Mouse (Mus musculus): ENCODE results near the gene Gm49405. TPM values are rescaled to one million over a fixed set of nuclear protein-coding genes. Genes with fewer than 3 reads are reported as not detected.

Gm49405 gene
- 1 to 10 TPM; 1.2 to 4.0 TPM for polyA plus RNA-seq (2017; shearing (Covaris generic))

GRCm38 (mm10) chr19:4000119-4000900, at the start of gene Gm49405, which contains the start of gene Nudt8:
Gene Gm49405 (plus strand): TSS chr19:4000626.
Gene Nudt8 (plus strand): TSS chr19:4000580.

GRCm38 (mm10) chr19:3958470-3958869, 42.0 kb upstream of the Gm49405 start, which contains the start of gene Aldh3b3:
Gene Aldh3b3 (plus strand): TSS chr19:3958645.

GRCm38 (mm10) chr19:3972229-3972628, 28.2 kb upstream of the Gm49405 start, which contains the start of gene Aldh3b2:
Gene Aldh3b2 (plus strand): TSS chr19:3972328.

GRCm38 (mm10) chr19:3986334-3986733, 14.1 kb upstream of the Gm49405 start, which contains the start of gene Acy3:
Gene Acy3 (plus strand): TSS chr19:3986570.

GRCm38 (mm10) chr19:3992416-3992815, 8.0 kb upstream of the Gm49405 start, which contains the start of gene Tbx10:
Gene Tbx10 (plus strand): TSS chr19:3992752.

GRCm38 (mm10) chr19:4003112-4003511, 2.7 kb downstream of the Gm49405 start, which contains the start of gene Doc2g:
Gene Doc2g (plus strand): TSS chr19:4003313.

GRCm38 (mm10) chr19:4012432-4013022, 12.1 kb downstream of the Gm49405 start, which contains the start of gene Ndufv1:
Gene Ndufv1 (minus strand): TSS chr19:4012806.

GRCm38 (mm10) chr19:4037788-4038232, 37.4 kb downstream of the Gm49405 start, which contains the start of gene Gstp1:
Gene Gstp1 (minus strand): TSS chr19:4037985.

GRCm38 (mm10) chr19:4045966-4046865, 45.8 kb downstream of the Gm49405 start, which contains the start of gene Gstp2:
Gene Gstp2 (minus strand): TSS chr19:4046023.

Other genes starting within 250 kb of the Gm49405 start
- gene Kmt5b, start 233.2 kb upstream of the Gm49405 start, polyA plus RNA-seq (2017; shearing (Covaris generic)): 10 to 100 TPM; 84.1 to 84.2 TPM
- 10 to 100 TPM; 15.3 to 18.1 TPM for gene Chka, start 148.9 kb upstream of the Gm49405 start, polyA plus RNA-seq (2017; shearing (Covaris generic))
- 10 to 100 TPM; 69.0 to 87.5 TPM for gene Tcirg1, start 93.5 kb upstream of the Gm49405 start, polyA plus RNA-seq (2017; shearing (Covaris generic))
- 100 to 1,000 TPM; 135 to 181 TPM for gene Ndufs8, start 87.9 kb upstream of the Gm49405 start, polyA plus RNA-seq (2017; shearing (Covaris generic))
- under 1 TPM; 0.34 to 0.40 TPM for gene Aldh3b1, start 70.8 kb upstream of the Gm49405 start, polyA plus RNA-seq (2017; shearing (Covaris generic))
- 10 to 100 TPM; 45.3 to 51.4 TPM for gene Unc93b1, start 65.4 kb upstream of the Gm49405 start, polyA plus RNA-seq (2017; shearing (Covaris generic))
- gene Aldh3b3, start 42.0 kb upstream of the Gm49405 start, polyA plus RNA-seq (2017; shearing (Covaris generic)): under 1 TPM; 0.24 to 0.86 TPM
- under 1 TPM in 1 of 2 experiments, not detected in 1; 0.20 TPM for gene Aldh3b2, start 28.3 kb upstream of the Gm49405 start, polyA plus RNA-seq (2017; shearing (Covaris generic))
- under 1 TPM in 1 of 2 experiments, not detected in 1; 0.36 TPM for gene Acy3, start 14.1 kb upstream of the Gm49405 start, polyA plus RNA-seq (2017; shearing (Covaris generic))
- gene Tbx10, start 7.9 kb upstream of the Gm49405 start, polyA plus RNA-seq (2017; shearing (Covaris generic)): 1 to 10 TPM in 1 of 2 experiments, not detected in 1; 1.2 TPM
- 10 to 100 TPM; 14.8 to 15.3 TPM for gene Nudt8, start within 50 bp of the Gm49405 start, polyA plus RNA-seq (2017; shearing (Covaris generic))
- gene Doc2g, start 2.7 kb downstream of the Gm49405 start, polyA plus RNA-seq (2017; shearing (Covaris generic)): 1 to 10 TPM in 1 of 2 experiments, under 1 TPM in 1; 0.68 to 4.7 TPM
- 100 to 1,000 TPM; 152 to 159 TPM for gene Ndufv1, start 12.2 kb downstream of the Gm49405 start, polyA plus RNA-seq (2017; shearing (Covaris generic))
- gene Gstp1, start 37.4 kb downstream of the Gm49405 start, polyA plus RNA-seq (2017; shearing (Covaris generic)): 100 to 1,000 TPM; 537 to 539 TPM
- 10 to 100 TPM in 1 of 2 experiments, 1 to 10 TPM in 1; 3.0 to 16.9 TPM for gene Gstp2, start 45.4 kb downstream of the Gm49405 start, polyA plus RNA-seq (2017; shearing (Covaris generic))
- gene Gstp3, start 58.9 kb downstream of the Gm49405 start, polyA plus RNA-seq (2017; shearing (Covaris generic)): 100 to 1,000 TPM in 1 of 2 experiments, 10 to 100 TPM in 1; 94.0 to 111 TPM
- not detected for gene Cabp2, start 81.0 kb downstream of the Gm49405 start, polyA plus RNA-seq (2017; shearing (Covaris generic))
- 100 to 1,000 TPM; 834 to 888 TPM for gene Cdk2ap2, start 96.6 kb downstream of the Gm49405 start, polyA plus RNA-seq (2017; shearing (Covaris generic))
- gene Pitpnm1, start 99.4 kb downstream of the Gm49405 start, polyA plus RNA-seq (2017; shearing (Covaris generic)): 100 to 1,000 TPM; 344 to 350 TPM
- 100 to 1,000 TPM; 182 to 196 TPM for gene Aip, start 125.2 kb downstream of the Gm49405 start, polyA plus RNA-seq (2017; shearing (Covaris generic))
- gene Gpr152, start 139.2 kb downstream of the Gm49405 start, polyA plus RNA-seq (2017; shearing (Covaris generic)): 1 to 10 TPM in 1 of 2 experiments, under 1 TPM in 1; 0.18 to 1.7 TPM
- gene Cabp4, start 143.4 kb downstream of the Gm49405 start, polyA plus RNA-seq (2017; shearing (Covaris generic)): under 1 TPM; 0.38 to 0.82 TPM
- gene Coro1b, start 148.0 kb downstream of the Gm49405 start, polyA plus RNA-seq (2017; shearing (Covaris generic)): 100 to 1,000 TPM; 373 to 413 TPM
- gene Ptprcap, start 153.0 kb downstream of the Gm49405 start, polyA plus RNA-seq (2017; shearing (Covaris generic)): 1,000 to 10,000 TPM; 1,211 to 1,532 TPM
- 10 to 100 TPM; 46.4 to 51.4 TPM for gene Rps6kb2, start 162.7 kb downstream of the Gm49405 start, polyA plus RNA-seq (2017; shearing (Covaris generic))
- 10 to 100 TPM; 19.4 to 27.5 TPM for gene Carns1, start 174.9 kb downstream of the Gm49405 start, polyA plus RNA-seq (2017; shearing (Covaris generic))
- 100 to 1,000 TPM; 738 to 929 TPM for gene Tbc1d10c, start 190.7 kb downstream of the Gm49405 start, polyA plus RNA-seq (2017; shearing (Covaris generic))
- gene Ppp1ca, start 191.4 kb downstream of the Gm49405 start, polyA plus RNA-seq (2017; shearing (Covaris generic)): 1,000 to 10,000 TPM; 1,029 to 1,265 TPM
- 100 to 1,000 TPM in 1 of 2 experiments, 10 to 100 TPM in 1; 59.1 to 116 TPM for gene Rad9a, start 201.0 kb downstream of the Gm49405 start, polyA plus RNA-seq (2017; shearing (Covaris generic))
- gene Clcf1, start 213.6 kb downstream of the Gm49405 start, polyA plus RNA-seq (2017; shearing (Covaris generic)): 10 to 100 TPM; 27.4 to 50.0 TPM
- not detected for gene AC109138.7, start 213.7 kb downstream of the Gm49405 start, polyA plus RNA-seq (2017; shearing (Covaris generic))
- gene Pold4, start 231.3 kb downstream of the Gm49405 start, polyA plus RNA-seq (2017; shearing (Covaris generic)): 100 to 1,000 TPM; 107 to 109 TPM

All from inflammation-experienced regulatory T-cells (primary cell).